In the genomic region with DNA sequence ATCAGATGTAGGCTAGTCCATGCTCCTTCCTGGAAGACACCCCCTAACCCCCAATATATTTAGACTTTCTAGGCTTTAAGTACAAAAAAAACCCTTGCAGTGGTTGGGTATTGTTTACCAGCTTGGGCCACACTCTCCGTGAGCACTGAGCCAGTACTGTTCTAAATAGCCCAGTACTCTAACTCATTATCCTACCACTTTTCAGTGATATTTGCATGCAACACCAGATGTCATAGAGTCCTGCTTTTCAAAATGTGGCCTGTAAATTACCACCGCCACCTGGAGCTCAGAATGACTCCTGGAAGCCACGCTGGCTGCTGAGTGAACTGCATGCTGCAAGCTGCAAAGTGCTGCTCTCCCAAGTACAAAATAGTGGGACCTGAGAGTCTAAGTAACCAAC, we compare ENCODE assay signal across 29 mouse cellular contexts. TPM values are rescaled to one million over a fixed set of nuclear protein-coding genes. Genes with fewer than 3 reads are reported as not detected.
DNase-seq lines count a peak whose midpoint lies in the region; ATAC-seq and TF ChIP-seq lines count a peak whose summit lies in the region.
"Had no signal": no experiment of that assay in that cellular context is flagged by ENCODE, and none has a peak within 500 bp of the region (broad histone marks: within the 10 kb centered on the region; RNA-seq: fewer than 3 reads in every experiment).

No protein-coding gene starts in this region.

- peaks cover 3 to 15% of the 10 kb centered on the region in 2 experiments; a peak in 2 of 4 replicates for H3K4me1 ChIP-seq in CH12.LX (ENCODE audit: control insufficient read depth in 1 of 2, insufficient read depth in 2 of 2)
- H3K4me1 ChIP-seq in embryonic facial prominence, embryonic 15.5 days, result peaks cover 2% of the 10 kb centered on the region; the same call in 1 of the 2 replicates
- H3K4me1 ChIP-seq: heart, embryonic 12.5 days; hindbrain, embryonic 15.5 days; liver, embryonic 13.5 days; midbrain, embryonic 15.5 days; neural tube, embryonic 12.5 days had no signal

- H3K9ac ChIP-seq in CH12.LX (ENCODE audit: insufficient read depth, low read depth), result no peak overlapping the region
- no peak overlapping the region for H3K9ac ChIP-seq in embryonic facial prominence, embryonic 15.5 days
- H3K9ac ChIP-seq: heart, embryonic 12.5 days; hindbrain, embryonic 15.5 days; kidney, embryonic 15.5 days; limb, embryonic 15.5 days; liver, embryonic 13.5 days; midbrain, embryonic 15.5 days; neural tube, embryonic 12.5 days had no signal

- dilution Hi-C loops in CH12.LX (cut with MboI; ENCODE audit: extremely low pct_ligation_motif_present, extremely low pct_unique_long_range_greater_than_20kb, low sequenced_read_pairs), result no loop called here

- H3K27me3 ChIP-seq in CH12.LX (replicated peaks), result no peaks in the 10 kb centered on the region
- H3K27me3 ChIP-seq in embryonic facial prominence, embryonic 15.5 days, result no peaks in the 10 kb centered on the region
- H3K27me3 ChIP-seq: heart, embryonic 12.5 days; hindbrain, embryonic 15.5 days; kidney, embryonic 15.5 days; limb, embryonic 15.5 days; liver, embryonic 13.5 days; midbrain, embryonic 15.5 days; neural tube, embryonic 12.5 days; Patski had no signal

- H3K9me3 ChIP-seq in CH12.LX (replicated peaks; ENCODE audit: low read length), result no peaks in the 10 kb centered on the region
- H3K9me3 ChIP-seq in embryonic facial prominence, embryonic 15.5 days (replicated peaks), result no peaks in the 10 kb centered on the region
- H3K9me3 ChIP-seq: heart, embryonic 12.5 days; hindbrain, embryonic 15.5 days; kidney, embryonic 15.5 days; limb, embryonic 15.5 days; liver, embryonic 13.5 days; midbrain, embryonic 15.5 days; neural tube, embryonic 12.5 days had no signal

- TF ChIP-seq POLR2A in CH12.LX (IDR thresholded peaks at IDR 0.05; ENCODE audit: low read depth, low read length), result no peak

- DNase-seq in embryo, embryonic 10.5 days (ENCODE audit: low spot score), result peak; percentile 6
- DNase-seq in embryo, embryonic 10 days (ENCODE audit: low spot score), result no peak
- DNase-seq in frontal cortex, adult 2 months (ENCODE audit: extremely low spot score in 1 of 2, low spot score in 1 of 2), result no peak
- DNase-seq in CH12.LX (ENCODE audit: extremely low read depth), result peak; percentile 47
- no peak for DNase-seq in urinary bladder, postnatal 25 days (ENCODE audit: low spot score)
- DNase-seq: adrenal gland, postnatal 10 days; cerebellum, adult 18-20 months; cerebellum, postnatal 10 days; gastrocnemius, postnatal 25 days; heart, adult 18-20 months; heart, postnatal 4 days; kidney, adult 11 months; kidney, postnatal 25 days; liver, embryonic 13.5 days; lung, adult 18-20 months; thymus, postnatal 4 days had no signal

- no peak for TF ChIP-seq CTCF in CH12.LX (conservative IDR thresholded peaks at IDR 0.05 in 1 of 2, IDR thresholded peaks at IDR 0.05 in 1 of 2; ENCODE audit: low read depth in 2 of 2, low read length in 2 of 2)

- ATAC-seq in frontal cortex, adult (ENCODE audit: low TSS enrichment), result peak; percentile 50
- no peak for ATAC-seq in embryonic facial prominence, embryonic 15.5 days (ENCODE audit: insufficient number of reproducible peaks, low FRiP score, low TSS enrichment, low read depth)
- no peak for ATAC-seq in CD4-positive, CD25-positive, alpha-beta regulatory T cell, adult 4 months
- ATAC-seq: inflammation-experienced regulatory T-cells, adult 6 months; lung, postnatal 0 days; midbrain, embryonic 15.5 days; Patski had no signal

- 74% methylated on average over 3 of the region's 3 CpGs for WGBS in embryonic facial prominence, embryonic 15.5 days

- no peak overlapping the region for H3K27ac ChIP-seq in CH12.LX (ENCODE audit: insufficient read depth, low read depth)
- H3K27ac ChIP-seq in embryonic facial prominence, embryonic 15.5 days (replicated peaks), result peak overlapping the region; percentile 72; the same call in 1 of the 2 replicates
- H3K27ac ChIP-seq: hindbrain, embryonic 15.5 days; limb, embryonic 15.5 days; liver, embryonic 13.5 days; macrophage; midbrain, embryonic 15.5 days; neural tube, embryonic 12.5 days had no signal

- TF ChIP-seq RAD21 in CH12.LX (IDR thresholded peaks at IDR 0.05; ENCODE audit: low read depth, low read length), result no peak

- H3K4me3 ChIP-seq in CH12.LX (replicated peaks in 1 of 3; ENCODE audit: low read depth in 2 of 3, low read length in 2 of 3, poor library complexity in 1 of 3), result no peak overlapping the region
- H3K4me3 ChIP-seq in embryonic facial prominence, embryonic 15.5 days (replicated peaks), result no peak overlapping the region
- H3K4me3 ChIP-seq: heart, embryonic 12.5 days; hindbrain, embryonic 15.5 days; kidney, embryonic 15.5 days; limb, embryonic 15.5 days; liver, embryonic 13.5 days; midbrain, embryonic 15.5 days; neural tube, embryonic 12.5 days had no signal

- in situ Hi-C loops in CH12.LX (cut with MboI; ENCODE audit: low pct_ligation_motif_present, low pct_unique_long_range_greater_than_20kb, low sequenced_read_pairs), result loop anchor here (10.0 kb wide), 1 partner anchor 103 kb away; no protein-coding TSS in a partner anchor

- no peak for TF ChIP-seq EP300 in CH12.LX (IDR thresholded peaks at IDR 0.05; ENCODE audit: low read length)

- peaks cover 0 to 21% of the 10 kb centered on the region in 2 experiments for H3K36me3 ChIP-seq in CH12.LX (replicated peaks in 1 of 2; ENCODE audit: control insufficient read depth in 1 of 2, insufficient read depth in 1 of 2, low read length in 1 of 2)
- H3K36me3 ChIP-seq in embryonic facial prominence, embryonic 15.5 days, result peaks cover 91% of the 10 kb centered on the region

- no peaks in the 10 kb centered on the region for H3K79me2 ChIP-seq in CH12.LX (replicated peaks; ENCODE audit: control insufficient read depth, extremely low read depth, insufficient read depth, poor library complexity, severe bottlenecking)

- H3K4me2 ChIP-seq in CH12.LX (ENCODE audit: insufficient read depth, low read depth, poor library complexity, severe bottlenecking), result no peak overlapping the region
- H3K4me2 ChIP-seq in embryonic facial prominence, embryonic 15.5 days (replicated peaks), result no peak overlapping the region
- H3K4me2 ChIP-seq: heart, embryonic 12.5 days; hindbrain, embryonic 15.5 days; kidney, embryonic 15.5 days; limb, embryonic 15.5 days; liver, embryonic 13.5 days; midbrain, embryonic 15.5 days; neural tube, embryonic 12.5 days had no signal

TF ChIP-seq in CH12.LX, 34 proteins besides CTCF, POLR2A, EP300 and RAD21:
- TF ChIP-seq JUND (conservative IDR thresholded peaks at IDR 0.05; ENCODE audit: low read depth, low read length), result no peak
- TF ChIP-seq ZC3H11A (IDR thresholded peaks at IDR 0.05; ENCODE audit: low read depth, low read length), result no peak
- TF ChIP-seq UBTF (IDR thresholded peaks at IDR 0.05; ENCODE audit: low read depth, low read length), result no peak
- no peak for TF ChIP-seq USF2 (conservative IDR thresholded peaks at IDR 0.05; ENCODE audit: low read depth, low read length)
- no peak for TF ChIP-seq RCOR1 (conservative IDR thresholded peaks at IDR 0.05; ENCODE audit: low read depth, low read length)
- no peak for TF ChIP-seq NRF1 (IDR thresholded peaks at IDR 0.05; ENCODE audit: low read depth, low read length)
- no peak for TF ChIP-seq E2F4 (IDR thresholded peaks at IDR 0.05; ENCODE audit: insufficient replicate concordance, low read depth, low read length)
- TF ChIP-seq IRF4 (IDR thresholded peaks at IDR 0.05; ENCODE audit: low read depth, low read length), result no peak
- no peak for TF ChIP-seq GABPA (IDR thresholded peaks at IDR 0.05; ENCODE audit: insufficient replicate concordance, low read depth, low read length)

RNA-seq across cellular contexts. Expression of gene Prpf18, which starts 43.7 kb away (rescaled TPM):
- polyA plus RNA-seq in frontal cortex, adult 2 months (2012; rRNA removed), result 45.1 and 48.9 TPM in 2 replicates
- 23.5 and 23.8 TPM in 2 replicates for total RNA-seq in CH12.LX (2012; rRNA removed)
- 35.0 and 37.1 TPM in 2 replicates for total RNA-seq in CH12.LX (2014; rRNA removed)
- 37.6 and 38.5 TPM in 2 replicates for polyA plus RNA-seq in CH12.LX (2012; ENCODE audit: insufficient read length, low read depth)
- polyA plus RNA-seq in embryonic facial prominence, embryonic 15.5 days (2015; fragmentation: Nextera tagmentation; extraction: Ambion mirVana), result 36.6 and 37.9 TPM in 2 replicates
- 10 to 100 TPM; 48.2 to 64.6 TPM for polyA plus RNA-seq in CD4-positive, CD25-positive, alpha-beta regulatory T cell, adult 4 months (2017; shearing (Covaris generic))

Comparison
In these comparisons a context has a peak if more than half of its experiments do, and no peak if none do; other contexts are left out.
1. DNase-seq: peak in embryo, embryonic 10.5 days (single experiment) and CH12.LX (single experiment); none in embryo, embryonic 10 days (single experiment), frontal cortex, adult 2 months (0 of 2) and urinary bladder, postnatal 25 days (single experiment).